Mouse (Mus musculus): ENCODE results near the gene Atp2a2. TPM values are rescaled to one million over a fixed set of nuclear protein-coding genes. Genes with fewer than 3 reads are reported as not detected.

Gene Atp2a2
- total RNA-seq, 2 experiments from 2014 or later = 737 to 785 TPM

- DNase-seq (ENCODE audit: low spot score in 2 of 2) = no peak
- intact Hi-C loops (cut with DNase I) = no loop called here
Measured at GRCm38 (mm10) chr5:122524244-122524643, 22.2 kb upstream of the Atp2a2 start.

- intact Hi-C loops (cut with DNase I) = no loop called here
Measured at GRCm38 (mm10) chr5:122521130-122521473, 19.1 kb upstream of the Atp2a2 start.

DNA sequence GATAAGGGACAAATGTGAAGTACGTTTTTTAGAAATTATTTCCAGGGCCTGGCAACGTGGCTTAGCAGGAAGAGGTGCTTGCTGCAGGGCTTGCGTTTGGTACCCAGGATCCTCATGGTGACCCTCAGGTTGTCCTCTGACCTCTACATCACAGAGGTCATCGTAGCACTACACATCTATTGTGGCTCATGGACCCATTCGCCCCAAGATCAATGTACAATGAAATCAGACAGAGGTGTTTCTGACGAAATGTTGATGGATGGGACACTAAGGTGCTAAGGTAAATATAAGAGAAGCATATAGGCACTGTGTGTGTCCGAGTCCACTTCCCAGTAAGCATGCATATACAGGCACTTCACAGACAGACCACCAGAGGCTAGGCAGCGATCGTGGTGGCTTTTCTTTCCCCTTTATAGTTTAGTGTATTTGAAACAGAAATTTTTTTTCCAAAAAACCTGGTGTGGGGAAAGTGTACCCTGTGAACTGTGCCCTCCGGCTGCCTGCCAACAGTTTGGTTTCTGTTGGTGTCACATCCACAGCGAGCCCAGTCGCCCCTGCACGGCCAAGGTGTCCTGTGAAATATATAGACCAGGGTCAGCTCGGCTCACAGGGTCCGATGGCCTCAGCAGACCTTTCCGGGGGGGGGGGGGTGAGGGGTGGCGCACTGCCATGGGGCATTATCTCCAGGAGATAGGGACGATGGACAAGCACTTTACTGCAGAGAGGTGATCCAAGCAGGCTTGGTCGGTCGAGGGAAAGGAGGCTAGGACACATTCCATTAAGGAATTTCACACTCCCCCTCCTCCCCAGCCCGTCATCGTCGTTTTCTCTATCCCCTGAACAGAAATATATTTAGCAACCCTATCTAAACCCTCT, 18.5 kb upstream of the Atp2a2 start:
- intact Hi-C loops (cut with DNase I) = no loop called here
- no peak for DNase-seq (ENCODE audit: low spot score in 2 of 2)

More at GRCm38 (mm10) chr5:122521130-122521473, 19.1 kb upstream of the Atp2a2 start:
- no peak for DNase-seq (ENCODE audit: low spot score in 2 of 2)

- intact Hi-C loops (cut with DNase I) = no loop called here
- DNase-seq (ENCODE audit: low spot score in 2 of 2) = no peak
Measured at GRCm38 (mm10) chr5:122519043-122519660, 17.1 kb upstream of the Atp2a2 start.

DNA sequence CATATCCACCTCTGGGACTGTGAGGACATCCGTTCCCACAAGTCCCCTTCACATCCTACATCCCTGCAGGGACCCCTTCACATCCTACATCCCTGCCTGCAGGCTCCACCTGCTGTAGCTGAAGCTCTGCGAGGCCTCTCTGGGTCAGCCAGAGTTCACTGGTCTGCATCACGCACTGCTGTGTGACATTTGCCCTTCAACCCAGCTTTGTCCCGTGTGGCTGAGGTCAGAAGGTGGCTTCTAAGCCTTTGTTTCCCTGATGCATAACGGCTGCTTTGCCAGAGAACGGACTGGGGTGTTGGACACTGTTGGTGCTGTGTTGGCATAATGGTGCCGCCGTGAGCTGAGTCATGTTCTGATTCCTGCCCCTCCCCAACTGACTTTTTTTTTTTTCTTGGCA, 16.2 kb upstream of the Atp2a2 start:
- intact Hi-C loops (cut with DNase I) = no loop called here

DNA sequence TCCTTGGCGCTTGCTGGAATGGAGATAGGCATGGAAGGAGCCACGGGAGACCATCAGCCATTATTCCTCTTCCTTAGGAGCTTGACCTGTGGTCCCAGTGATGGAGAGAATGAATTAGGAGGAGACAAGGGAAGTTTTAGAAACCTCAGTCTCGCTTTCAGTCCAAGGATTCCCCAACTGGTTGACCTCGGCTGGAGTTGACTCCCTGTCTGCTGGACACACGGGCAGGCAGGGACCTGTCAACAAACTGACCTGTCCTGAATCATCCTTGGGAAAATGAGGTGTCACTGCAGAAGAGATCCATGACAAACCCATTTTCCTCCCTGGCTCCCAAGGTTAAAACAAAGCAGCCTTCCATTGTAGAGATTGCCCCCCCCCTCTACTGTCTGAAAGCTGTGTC, 14.9 kb upstream of the Atp2a2 start:
- intact Hi-C loops (cut with DNase I) = no loop called here
- DNase-seq (ENCODE audit: low spot score in 2 of 2) = no peak

More for the DNA sequence above, 16.2 kb upstream of the Atp2a2 start:
- DNase-seq (ENCODE audit: low spot score in 2 of 2) = no peak

DNA sequence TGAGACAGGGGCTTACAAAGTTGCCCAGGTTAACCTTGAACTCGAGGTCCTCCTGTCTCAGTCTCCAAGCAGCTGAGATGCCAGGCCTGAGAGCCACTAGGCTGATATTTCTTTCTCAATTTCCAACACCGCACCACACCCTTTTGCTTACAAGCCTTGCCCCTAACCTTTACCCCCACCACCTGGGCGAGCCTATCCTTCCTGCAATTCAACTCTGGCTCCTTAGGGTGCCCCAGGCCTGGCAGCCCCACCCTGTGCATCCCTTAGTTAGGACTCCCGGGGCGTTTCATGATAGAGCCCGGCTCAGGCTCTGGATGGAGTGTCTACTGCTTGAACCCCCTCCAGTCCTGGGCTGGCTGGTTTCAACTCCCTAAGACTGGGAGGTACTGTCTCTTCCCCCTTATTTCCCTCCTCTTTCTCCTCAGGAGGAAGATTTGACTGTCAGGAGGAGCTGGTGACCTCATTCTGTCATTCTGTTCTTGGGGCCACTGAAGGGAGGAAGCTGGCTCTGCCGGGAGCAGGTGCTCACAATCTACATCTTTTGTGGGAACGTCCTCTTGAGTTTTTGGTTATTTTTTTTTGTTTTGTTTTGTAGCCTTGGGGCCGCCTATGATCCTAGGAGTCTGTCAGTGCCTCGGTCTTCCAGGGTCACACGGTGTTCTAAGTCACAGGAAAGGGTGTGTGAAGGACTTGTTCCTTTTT, 14.2 kb upstream of the Atp2a2 start:
- intact Hi-C loops (cut with DNase I) = no loop called here
- DNase-seq (ENCODE audit: low spot score in 2 of 2) = no peak

DNA sequence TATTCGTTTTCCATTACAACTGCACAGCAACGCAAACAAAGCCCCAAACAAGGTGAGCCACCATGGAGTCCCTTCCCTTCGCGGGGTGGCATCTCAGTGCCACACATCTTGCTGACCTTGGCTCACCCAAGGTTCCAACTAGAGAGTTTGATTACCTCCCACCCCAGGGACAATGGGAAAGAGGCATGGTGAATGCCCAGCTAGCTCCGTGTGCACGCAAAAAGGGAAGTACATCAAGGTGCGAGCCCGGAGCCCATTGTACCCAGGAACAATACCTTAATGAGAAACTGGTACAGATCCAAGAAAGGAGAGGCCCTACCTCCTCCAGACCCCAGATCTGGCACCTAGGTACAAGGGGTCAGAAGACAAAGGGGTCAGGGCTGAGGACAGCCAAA, 12.1 kb upstream of the Atp2a2 start:
- no peak for DNase-seq (ENCODE audit: low spot score in 2 of 2)
- intact Hi-C loops (cut with DNase I) = no loop called here

DNA sequence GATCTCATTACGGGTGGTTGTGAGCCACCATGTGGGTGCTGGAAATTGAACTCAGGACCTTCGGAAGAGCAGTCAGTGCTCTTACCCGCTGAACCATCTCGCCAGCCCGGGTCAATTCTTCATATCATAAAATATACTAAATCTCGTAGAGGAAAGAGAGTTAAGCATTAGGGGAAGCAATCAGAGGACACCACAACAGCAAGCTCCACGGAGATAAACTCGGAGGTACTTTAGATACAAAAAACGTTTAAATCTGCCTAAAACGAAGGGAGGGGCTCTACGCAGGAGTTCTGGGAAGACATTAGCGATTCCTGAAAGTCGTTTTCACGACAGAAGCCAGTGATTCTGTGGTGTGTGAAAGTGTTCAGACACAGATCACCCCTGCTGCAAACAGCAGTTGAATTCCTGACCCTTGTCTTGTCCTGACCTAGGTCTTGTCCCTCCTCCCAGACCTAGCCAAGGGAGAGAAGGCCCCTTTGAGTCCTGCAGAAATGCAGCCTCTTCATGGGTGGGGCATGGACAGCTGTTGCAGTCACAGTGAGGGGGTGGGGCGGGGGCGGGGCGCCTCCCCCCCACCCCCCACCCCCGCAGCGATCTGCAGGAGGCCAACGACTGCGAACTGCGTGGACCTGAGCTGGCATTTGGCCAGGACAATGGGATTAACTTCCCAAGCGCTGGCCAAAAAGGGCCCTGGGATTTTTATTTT, 11.5 kb upstream of the Atp2a2 start:
- no peak for DNase-seq (ENCODE audit: low spot score in 2 of 2)
- intact Hi-C loops (cut with DNase I) = no loop called here

- no peak for DNase-seq (ENCODE audit: low spot score in 2 of 2)
- intact Hi-C loops (cut with DNase I) = no loop called here
Measured at GRCm38 (mm10) chr5:122512011-122512410, 10.0 kb upstream of the Atp2a2 start.

GRCm38 (mm10) chr5:122511405-122511804, 9.4 kb upstream of the Atp2a2 start:
- DNase-seq (ENCODE audit: low spot score in 2 of 2) = no peak

DNA sequence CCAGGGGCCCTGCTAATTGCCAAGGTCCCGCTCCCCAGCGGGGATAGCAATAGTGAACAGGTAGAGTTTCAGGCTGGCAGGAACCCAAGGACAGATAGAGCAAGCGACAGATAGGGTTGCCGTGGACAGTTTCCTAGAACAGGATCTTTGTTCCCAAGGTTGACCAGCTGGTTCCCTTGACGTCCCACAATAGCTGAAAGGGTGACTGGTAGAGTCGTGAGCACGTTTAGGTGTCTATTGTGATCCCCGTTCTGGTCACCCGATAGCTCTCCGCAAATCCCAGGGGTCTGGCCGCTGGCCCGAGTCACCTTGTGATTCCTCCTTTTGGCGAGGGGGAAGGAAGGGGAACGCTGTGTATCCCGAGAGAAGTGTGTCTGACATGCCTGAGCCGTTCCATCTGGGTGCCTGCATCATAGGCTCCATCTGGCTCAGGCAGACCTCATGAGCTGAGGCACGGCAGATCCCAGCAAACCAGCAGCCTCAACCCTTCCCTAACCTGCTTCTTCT, 8.7 kb upstream of the Atp2a2 start:
- DNase-seq (ENCODE audit: low spot score in 2 of 2) = peak in 1 of 2 experiments; percentile 39
- intact Hi-C loops (cut with DNase I) = no loop called here

More at GRCm38 (mm10) chr5:122511405-122511804, 9.4 kb upstream of the Atp2a2 start:
- intact Hi-C loops (cut with DNase I) = no loop called here

- intact Hi-C loops (cut with DNase I) = no loop called here
- no peak for DNase-seq (ENCODE audit: low spot score in 2 of 2)
Measured at GRCm38 (mm10) chr5:122509608-122510007, 7.6 kb upstream of the Atp2a2 start.

DNA sequence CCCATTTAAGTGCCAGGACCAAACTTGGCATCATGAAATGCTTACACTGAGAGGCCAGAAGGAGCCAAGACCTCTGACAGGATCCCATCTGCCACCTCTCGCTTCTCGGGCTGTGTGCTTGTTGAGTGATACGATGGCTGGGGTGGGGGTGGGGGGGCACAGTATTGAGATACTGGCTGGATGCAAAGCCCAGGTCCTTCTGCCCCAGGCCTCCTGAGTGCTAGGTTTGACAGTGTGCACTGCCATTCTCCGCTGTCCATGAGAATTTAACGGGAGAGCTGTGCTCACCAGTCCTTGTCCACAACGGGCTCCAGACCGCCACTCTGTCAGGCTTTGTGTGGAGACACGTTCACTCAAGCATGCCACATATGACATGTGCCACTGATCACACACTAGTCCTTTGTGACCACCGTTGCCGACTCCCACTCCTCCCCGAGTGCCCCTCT, 6.9 kb upstream of the Atp2a2 start:
- no peak for DNase-seq (ENCODE audit: low spot score in 2 of 2)
- intact Hi-C loops (cut with DNase I) = no loop called here

DNA sequence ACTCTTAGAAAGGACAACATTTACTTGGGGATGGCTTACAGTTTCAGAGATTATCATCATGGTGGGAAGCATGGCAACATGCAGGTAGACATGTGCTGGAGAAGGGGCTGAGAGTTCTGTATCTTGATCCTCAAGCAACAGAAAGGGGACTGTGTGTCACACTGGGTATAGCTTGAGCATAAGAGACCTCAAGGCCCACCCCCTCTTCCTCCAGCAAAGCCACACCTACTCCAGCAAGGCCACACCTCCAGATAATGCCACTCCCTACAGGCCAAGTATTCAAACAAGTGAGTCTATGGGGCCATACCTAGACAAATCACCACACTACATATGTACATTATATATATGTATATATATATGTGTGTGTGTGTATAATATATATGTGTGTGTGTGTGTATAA, 5.4 kb upstream of the Atp2a2 start:
- DNase-seq (ENCODE audit: low spot score in 2 of 2) = no peak
- intact Hi-C loops (cut with DNase I) = no loop called here

GRCm38 (mm10) chr5:122506462-122506861, 4.4 kb upstream of the Atp2a2 start:
- no peak for DNase-seq (ENCODE audit: low spot score in 2 of 2)
- intact Hi-C loops (cut with DNase I) = no loop called here

DNA sequence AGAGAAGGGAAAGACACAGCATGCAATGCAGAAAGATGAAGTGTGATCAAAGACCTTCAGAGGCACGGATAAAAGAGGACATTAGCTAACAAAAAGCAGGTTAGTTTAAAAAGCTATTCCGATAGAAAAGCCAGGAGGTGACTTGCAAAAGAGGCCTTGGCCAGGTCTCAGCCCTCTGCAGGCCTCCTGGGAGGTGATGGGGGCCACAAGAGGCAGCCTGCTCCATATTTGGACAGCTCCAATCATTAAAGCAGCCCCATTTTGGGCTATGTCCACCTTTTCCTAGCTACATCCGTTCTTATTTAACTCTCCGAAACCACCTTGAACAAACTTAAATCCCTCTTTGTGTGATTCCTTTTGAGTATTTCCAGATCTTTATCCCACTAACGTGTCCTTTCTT, 3.5 kb upstream of the Atp2a2 start:
- intact Hi-C loops (cut with DNase I) = no loop called here
- DNase-seq (ENCODE audit: low spot score in 2 of 2) = no peak

DNA sequence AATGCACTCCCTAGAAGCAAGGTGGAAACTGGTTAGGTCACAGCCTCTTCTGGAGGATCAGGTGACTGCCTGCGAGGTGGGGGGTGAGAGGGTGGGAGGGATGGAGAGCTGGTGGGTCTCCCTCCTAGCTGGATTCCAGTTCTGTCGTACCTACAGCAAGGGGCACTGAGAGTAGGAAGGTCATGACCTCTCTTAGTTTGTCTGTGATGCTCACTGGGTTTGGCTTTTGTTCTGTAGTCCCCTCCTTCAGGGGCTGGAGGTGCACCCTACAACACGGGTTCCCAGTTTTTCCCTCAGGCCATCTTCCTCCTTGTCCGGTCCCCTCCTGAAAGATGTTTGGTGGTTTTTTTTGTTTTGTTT, 1.7 kb upstream of the Atp2a2 start:
- intact Hi-C loops (cut with DNase I) = loop anchor here (2.0 to 5.0 kb wide), 2 partner anchors 44 to 117 kb away; no protein-coding TSS in a partner anchor
- no peak for DNase-seq (ENCODE audit: low spot score in 2 of 2)

DNA sequence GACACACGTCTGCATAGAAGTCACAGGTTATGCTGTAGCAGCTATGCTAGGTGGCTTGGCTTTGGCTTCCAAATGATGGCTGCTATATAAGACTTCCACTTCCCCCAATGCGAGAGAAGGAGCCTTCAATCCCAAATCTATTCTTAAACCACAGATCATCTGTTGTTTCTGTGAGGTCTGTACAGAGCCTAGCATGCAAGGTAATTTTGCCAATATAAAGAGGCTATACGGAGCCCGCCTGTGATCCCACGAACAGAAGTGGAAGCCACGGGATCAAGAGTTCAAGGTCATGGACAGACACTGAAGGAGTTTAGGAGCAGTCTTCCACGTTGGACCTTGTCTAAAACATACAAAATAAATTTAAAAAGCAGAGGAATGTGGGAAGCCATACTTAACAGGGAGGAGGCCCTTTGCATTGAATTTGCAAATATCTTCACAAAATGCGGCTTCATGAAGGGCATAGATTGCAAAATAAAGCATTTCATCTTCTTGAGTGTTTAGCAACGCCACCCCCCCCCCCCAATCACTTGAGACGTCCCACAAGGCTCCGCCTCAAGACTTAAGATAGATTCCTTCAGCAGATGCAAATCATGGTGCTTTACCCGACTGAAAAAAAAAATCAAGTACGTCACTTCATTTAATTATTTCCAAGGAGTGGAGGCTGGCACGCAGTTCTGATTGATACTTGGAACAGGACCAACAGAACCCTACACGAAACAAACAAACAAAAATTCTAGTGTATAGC, 1.2 kb upstream of the Atp2a2 start:
- intact Hi-C loops (cut with DNase I) = loop anchor here (2.0 to 5.0 kb wide), 2 partner anchors 44 to 118 kb away; no protein-coding TSS in a partner anchor
- DNase-seq (ENCODE audit: low spot score in 2 of 2) = peak in 1 of 2 experiments; percentile 46
